Mouse (Mus musculus): ENCODE data around the gene Pacsin1.
"Not testable (repeated sequence)": the region's sequence is repeated elsewhere in the genome, so short reads cannot be mapped to it uniquely, and the experiment has no call there.

The Pacsin1 gene

DNA sequence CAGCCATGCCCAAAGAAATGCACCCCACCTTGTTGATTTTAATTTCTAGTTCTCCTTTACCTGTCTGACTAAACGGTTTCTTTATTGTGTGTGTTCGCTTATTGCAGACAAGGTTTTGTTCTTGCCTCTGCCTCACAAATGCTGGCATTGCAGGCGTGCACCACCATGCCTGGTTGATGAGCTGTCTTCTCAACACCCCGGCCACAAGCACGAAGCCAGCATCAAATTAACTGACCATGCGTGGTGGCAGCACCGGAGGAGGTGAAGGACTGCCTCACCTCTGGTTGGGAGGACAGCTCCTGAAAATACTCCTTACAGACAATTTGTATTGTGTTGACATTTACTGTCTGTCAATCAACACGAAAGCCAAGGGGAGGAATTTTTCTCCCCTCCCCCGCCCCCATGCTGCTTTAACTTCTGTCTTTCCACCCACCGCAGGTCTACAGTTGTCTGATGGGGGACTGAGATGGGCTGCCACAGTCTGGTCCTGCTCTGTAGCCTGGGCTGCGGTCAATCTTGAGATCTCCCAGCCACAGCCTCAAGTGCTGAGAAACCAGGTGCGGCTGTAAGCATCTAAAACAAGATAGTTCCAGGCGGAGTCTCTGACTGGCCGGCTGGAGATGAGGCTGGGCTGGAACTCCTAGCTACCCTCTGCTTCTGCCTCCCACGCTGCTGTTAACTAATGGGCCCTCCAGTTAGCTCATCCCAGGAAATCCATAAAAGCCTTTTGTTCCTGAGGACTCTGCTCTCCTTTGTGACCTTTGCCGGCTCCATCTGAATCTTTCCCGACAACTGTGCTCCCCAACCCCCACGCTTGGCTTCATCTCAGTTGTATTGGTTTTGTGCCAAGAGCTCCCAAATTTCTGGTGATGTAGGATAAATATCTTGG is 18.9 kb upstream of the Pacsin1 start, which contains the start of gene Rps10:
Gene Rps10, minus strand, starts transcription at position 538 of the 889 bp plus-strand sequence.
- DNase-seq, result peak; percentile 93

GRCm38 (mm10) chr17:27637333-27637732 is 18.0 kb upstream of the Pacsin1 start:
- peak; percentile 90 for DNase-seq

DNA sequence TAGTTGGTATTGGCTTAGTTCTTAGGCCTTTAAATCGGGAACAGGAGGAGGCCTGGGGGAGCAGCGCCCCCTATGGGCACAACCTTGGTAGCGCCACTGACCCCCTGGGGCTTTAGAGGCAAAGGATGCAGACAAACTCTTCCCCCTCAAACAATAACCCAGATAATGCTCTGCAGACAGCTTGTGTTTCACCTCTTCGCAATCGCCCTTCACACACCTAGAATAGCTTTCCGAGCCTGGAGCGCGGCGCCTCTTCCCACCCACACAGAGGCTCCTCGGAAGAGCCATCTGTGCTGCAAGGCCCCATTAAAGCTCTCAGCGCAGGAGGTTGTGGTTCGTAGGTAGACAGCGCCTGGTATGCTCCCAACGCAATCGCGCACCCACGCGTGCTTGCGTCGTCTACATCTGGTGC is 16.4 kb upstream of the Pacsin1 start:
- no peak for DNase-seq

- DNase-seq, result not testable (repeated sequence)
Observed at GRCm38 (mm10) chr17:27639851-27640250, 15.5 kb upstream of the Pacsin1 start.

DNA sequence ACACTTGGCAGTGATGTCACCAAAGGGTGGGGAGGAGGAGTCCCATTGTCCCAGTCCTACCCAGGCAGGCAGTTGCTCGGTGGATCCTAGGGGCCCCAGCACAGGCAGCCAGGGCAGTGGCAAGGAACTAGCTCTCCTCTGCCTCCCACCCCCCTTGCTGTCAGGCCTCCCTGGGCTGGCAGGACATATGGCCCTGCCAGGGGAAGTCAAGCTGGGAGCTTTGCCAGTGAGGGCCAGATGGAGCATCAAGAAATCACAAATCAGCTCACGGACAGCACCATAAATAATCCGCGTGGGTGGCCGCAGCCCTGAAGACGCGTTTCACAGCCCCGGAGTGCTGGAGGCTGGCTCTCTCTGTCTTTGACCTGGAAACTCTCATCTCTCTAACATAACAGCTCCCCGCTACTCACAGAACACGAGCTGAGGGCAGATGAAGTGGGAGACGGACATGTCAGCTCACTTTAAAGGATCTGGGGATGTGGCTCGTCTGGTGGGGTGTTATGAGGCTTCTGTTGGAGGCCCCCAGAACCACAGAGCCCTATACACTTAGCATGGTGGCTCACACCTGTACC is 12.7 kb upstream of the Pacsin1 start:
- DNase-seq, result peak; percentile 95

GRCm38 (mm10) chr17:27643101-27643500 is 12.2 kb upstream of the Pacsin1 start:
- DNase-seq, result no peak

DNA sequence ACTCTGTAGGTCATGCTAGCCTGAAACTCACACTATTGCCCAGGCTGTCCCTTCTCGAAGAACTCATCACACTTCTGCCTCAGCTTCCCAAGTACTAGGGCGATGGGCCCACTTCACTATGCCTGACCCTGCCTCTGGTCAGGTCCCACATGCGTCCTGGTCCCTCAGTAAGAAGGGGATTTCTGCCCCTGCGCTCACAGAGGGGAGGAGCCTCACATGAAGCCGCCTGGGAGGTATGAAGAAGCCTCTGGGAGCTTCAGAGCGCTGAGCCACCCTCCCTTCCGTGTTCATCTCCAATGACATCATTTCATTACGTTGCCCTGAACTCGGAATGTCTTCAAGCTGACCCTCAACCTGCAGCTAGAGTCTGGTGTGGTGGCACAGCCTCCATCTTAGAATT is 11.6 kb upstream of the Pacsin1 start:
- DNase-seq, result no peak

- DNase-seq, result no peak
Observed at GRCm38 (mm10) chr17:27644572-27644971, 10.7 kb upstream of the Pacsin1 start.

GRCm38 (mm10) chr17:27645807-27646206 is 9.5 kb upstream of the Pacsin1 start:
- no peak for DNase-seq

GRCm38 (mm10) chr17:27650160-27650559 is 5.1 kb upstream of the Pacsin1 start:
- no peak for DNase-seq

DNA sequence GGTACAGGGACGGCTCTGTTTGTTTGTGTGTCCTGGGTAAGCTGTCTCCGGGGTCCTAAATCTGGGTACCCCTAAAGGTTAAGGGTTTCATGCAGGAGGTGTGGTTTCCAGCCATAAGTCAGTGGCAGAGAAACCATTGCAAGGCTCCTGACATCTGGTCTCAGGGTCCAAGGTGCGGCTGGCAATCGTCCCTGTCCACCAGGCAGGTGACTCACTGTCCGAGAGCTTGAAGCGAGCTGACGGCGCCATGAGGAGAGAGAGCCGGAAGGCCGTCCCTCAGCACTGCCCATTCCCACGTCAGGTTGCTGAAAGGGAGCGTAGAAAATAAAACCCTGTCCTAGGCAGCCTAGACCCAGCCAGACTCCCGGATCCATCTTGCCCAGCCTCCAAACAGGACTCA is 4.7 kb upstream of the Pacsin1 start:
- DNase-seq, result no peak

- no peak for DNase-seq
Observed at GRCm38 (mm10) chr17:27652046-27652790, 3.1 kb upstream of the Pacsin1 start.

DNA sequence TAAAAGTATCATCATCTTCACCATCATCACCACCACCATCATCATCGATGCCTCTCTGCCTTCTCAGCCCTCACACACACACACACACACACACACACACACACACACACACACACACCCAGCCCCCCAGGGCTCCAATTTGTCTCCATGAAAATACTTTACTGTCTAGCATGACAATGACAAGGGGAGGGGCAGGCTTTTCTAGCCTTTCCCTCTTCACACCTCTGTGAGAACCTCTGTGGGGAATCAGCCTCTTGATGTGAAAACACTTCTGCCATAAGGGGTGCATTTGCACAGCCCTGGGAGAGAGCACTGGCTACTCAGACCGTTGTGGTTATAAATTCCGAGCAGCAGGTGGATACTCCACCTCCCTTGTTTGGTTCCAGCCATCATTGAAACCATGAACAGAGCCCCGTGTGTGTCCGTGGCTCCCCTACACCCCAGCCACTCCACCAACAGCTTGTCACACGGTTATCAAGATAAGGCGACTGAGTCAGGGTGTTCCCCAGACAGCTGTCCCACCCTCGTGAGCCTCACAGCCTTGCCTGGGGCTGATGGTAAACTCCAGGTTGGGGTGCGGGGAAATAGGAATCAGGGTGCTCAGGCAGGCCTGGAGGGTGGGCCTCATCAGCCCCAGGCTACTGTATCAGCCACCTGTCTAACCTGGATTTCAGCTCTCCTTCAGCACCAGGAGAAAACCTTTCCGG is 1.9 kb upstream of the Pacsin1 start:
- DNase-seq, result no peak

DNA sequence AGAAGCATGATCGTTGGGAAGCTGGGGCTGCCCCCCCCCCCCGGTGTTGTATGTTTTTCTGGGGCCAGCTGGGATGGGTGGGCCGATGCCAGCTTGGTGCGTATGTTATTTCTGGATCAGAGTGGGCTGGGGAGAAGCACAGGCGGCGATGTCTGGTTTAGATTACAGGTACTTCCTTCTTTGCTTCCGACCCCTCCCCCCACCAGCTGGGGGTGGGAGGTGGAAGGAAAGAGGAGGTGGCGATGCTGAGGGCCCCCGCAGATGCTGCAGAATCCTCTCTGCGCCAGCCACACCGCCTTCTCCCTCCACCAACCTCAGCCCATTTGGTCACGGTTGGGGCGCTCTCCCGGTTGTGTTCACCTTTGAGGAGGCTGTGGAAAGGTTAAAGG is 696 bp downstream of the Pacsin1 start:
- no peak for DNase-seq

DNA sequence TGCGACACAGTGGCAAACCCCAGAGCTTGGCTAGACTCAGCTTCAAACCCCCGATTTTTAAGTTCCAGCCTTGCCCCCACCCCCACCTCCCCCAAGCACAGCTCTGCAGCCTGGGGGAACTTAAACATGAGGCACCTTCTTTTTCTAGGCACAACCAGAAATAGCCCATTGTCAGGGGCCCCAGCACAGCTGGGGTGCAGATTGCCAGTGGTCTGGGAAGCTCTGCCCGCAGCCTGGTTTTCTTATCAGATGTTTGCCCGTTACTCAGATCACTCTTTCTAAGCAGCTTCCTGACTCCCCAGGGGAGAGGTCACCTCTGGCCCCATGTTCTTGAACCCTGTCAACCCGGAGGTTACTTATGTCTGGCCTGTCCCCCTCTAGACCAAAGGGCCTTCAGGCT is 1.1 kb downstream of the Pacsin1 start:
- DNase-seq, result no peak

DNA sequence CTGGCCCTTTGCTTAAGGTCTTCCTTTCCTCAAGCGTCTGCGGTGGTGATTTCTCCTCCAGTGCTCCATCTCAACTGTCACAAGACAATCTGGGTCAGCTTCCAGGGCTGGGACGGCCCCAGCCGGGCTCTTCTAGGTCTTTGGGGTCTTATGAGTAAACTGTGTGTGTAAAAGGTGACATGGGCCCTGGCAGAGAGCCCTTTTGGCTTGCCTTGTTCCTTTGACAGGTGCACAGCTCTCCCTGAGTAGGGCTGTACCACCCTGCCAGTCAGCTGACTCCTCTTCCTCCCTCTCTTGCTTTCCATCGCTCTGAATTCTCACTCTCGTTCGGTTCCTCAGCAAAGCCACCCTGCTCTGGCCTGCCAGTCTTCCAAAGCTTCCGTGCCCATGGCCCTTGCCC is 1.8 kb downstream of the Pacsin1 start:
- DNase-seq, result no peak

DNA sequence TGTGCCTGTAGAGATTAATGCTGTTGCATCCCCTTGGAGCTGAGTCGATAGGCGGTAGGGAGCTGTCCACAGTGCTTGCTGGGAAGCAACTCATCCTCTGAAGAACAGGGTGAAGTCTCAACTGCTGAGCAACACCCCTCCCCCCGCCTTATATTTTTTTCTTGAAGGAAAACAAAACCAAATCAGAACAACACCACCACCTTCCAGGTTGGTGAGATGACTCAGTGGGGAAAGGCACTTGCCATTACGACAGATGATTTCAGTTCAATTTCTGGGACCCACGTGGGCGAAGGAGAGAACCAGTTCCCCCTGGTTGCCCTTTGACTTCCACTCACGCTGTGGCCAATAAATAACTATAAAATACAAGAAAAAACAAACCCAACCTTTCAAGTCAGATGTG is 3.5 kb downstream of the Pacsin1 start:
- no peak for DNase-seq

DNA sequence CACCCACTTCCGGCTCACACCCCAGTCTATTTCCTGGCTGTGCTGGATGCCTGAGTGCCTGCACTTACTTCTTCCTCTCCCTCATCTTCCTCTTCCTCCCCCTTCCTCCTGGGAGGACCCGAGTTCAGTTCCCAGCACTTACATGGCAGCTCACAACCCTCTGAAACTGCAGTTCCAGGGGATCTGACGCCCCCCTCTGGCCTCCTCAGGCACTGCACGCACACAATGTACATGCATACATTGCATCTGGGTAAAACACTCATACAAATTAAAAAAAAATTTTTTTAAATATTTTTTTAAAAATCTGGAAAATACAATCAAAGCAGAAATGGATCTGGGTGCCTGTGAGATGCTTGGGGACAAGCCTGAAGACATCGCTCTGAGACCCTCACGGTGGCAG is 16.4 kb downstream of the Pacsin1 start:
- no peak for DNase-seq

DNA sequence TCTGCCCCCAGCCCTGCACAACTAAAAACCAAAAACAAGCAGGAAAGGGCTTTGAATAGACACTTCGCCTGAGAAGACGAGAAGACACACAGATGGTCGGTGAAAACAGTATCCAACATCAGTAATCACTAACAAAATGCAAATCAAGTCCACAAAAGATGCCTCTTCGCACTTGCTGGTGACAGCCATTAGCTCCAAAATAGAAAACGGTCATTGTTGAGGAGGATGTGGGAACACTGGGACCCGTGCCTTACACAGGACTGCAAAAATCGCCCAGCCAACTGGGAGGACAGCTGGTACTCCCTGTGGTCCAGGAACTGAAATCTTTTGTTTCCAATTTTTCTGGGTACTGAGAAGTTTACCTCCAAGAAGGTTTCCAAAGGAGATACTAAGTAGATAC is 18.6 kb downstream of the Pacsin1 start:
- no peak for DNase-seq

DNA sequence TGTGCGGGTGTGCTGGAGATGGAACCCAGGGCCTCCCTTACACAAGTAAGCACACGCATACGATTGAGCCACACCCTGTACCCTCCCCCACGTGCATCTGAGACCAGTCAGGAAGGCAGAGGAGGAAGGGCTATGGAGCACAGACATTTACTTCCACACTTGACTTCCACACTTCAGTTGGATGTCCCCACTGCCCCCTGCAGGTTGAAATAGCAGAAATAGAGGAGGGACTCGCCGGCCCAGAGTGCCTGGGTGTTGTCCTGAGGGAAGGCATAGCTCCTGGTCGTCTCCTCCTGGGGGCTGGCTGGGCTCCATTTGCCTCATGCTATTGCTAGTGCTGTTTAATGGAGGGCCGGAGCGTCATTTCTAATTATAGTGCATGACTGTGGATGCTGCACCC is 20.1 kb downstream of the Pacsin1 start:
- DNase-seq, result no peak

- DNase-seq, result no peak
Observed at GRCm38 (mm10) chr17:27676270-27676669, 21.0 kb downstream of the Pacsin1 start.

DNA sequence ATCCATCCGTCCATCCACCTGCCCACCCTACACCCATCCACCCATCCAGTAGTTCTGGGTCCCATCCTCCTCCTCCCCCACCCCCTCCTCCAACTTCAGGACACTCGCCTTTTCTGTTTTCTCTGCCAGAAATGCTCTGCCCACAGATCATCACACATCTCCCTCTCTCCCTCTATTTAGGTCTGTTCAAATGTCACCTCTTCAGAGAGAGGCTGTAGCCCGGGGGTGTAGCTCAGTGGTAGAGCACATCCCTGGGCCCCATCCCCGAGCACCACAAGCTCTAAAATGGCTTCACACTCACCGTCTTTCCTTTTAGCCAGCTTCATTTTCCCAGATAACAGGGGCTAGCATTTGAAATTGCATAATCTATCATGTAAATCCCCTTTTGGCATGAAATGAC is 22.4 kb downstream of the Pacsin1 start:
- no peak for DNase-seq

Data from heart, adult 11 months (tissue).